Mouse (Mus musculus): ENCODE measurements around the gene Sorbs1.

The Sorbs1 gene

GRCm38 (mm10) chr19:40512500-40513421 lies 818 bp downstream of the Sorbs1 start:
- DNase-seq (ENCODE audit: extremely low spot score, low spot score) = peak; percentile 70

DNA sequence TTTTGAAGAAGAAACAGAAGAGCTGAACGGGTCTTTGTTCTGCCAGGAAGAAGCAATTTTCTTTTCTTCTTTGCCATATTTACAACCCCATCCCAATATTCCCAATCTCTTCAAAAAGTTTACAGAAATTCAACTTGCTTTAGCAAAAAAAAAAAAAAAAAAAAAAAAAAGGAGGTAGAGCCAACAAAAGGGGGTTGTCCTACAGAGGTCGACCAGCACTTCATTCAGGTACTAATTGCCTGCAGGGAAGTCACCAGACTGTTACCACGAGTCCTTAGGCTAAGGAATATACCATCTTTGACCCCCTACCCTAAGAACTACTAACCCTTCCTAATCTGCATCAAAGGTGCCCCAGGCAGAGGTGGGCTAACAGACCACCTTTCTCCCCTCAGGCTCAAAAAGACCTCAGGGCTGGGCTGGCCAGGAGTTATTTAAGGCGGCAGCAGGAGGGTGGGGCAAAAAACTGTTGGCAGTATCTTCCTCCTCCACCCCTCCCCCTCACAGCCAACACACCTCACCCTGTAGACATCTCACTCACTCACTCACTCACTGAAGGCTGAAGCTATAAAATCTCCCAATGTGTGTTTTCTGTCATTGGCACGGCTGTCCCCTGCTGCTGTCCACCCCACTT lies 1.8 kb downstream of the Sorbs1 start:
- DNase-seq (ENCODE audit: extremely low spot score, low spot score) = no peak

DNA sequence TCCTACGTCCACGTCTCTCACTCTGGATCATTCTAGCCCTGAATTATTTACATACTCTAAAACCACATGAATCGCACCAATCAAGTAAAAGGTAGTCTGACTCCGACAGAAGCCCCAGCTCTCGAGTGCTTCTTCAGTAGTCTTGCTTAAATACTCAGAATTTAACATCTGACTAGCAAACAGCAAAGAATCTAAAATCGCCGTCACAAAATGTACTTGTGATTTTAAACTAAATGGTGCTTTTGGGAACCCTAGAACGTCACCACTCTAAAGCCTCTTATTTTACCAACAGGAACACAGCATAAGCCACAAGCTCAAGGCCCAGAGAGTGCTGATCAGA lies 2.5 kb downstream of the Sorbs1 start:
- no peak for DNase-seq (ENCODE audit: extremely low spot score, low spot score)

GRCm38 (mm10) chr19:40510387-40511099 lies 3.0 kb downstream of the Sorbs1 start:
- no peak for DNase-seq (ENCODE audit: extremely low spot score, low spot score)

GRCm38 (mm10) chr19:40509274-40509673 lies 4.3 kb downstream of the Sorbs1 start:
- DNase-seq (ENCODE audit: extremely low spot score, low spot score) = no peak

DNA sequence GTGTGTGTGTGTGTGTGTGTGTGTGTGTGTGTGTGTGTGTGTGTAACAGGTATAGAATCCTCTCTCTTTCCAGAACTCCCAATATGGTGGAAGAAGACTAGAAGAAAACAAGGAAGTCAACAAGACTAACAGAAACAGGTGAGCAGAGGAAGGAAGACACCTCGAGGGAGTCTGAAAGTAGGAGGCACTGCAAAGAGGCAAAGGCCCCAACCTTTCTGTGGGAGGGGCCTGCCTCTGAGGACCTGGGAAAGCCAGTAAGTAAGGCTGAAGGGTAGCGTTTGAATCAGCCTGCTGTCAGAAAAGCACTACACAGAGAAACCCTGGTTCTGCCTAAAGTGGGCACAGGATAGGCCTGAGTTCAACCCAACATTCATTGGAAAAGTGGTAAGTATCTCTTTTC lies 4.7 kb downstream of the Sorbs1 start:
- no peak for DNase-seq (ENCODE audit: extremely low spot score, low spot score)

- DNase-seq (ENCODE audit: extremely low spot score, low spot score) = no peak
Measured at GRCm38 (mm10) chr19:40506965-40507364, 6.6 kb downstream of the Sorbs1 start.

- no peak for DNase-seq (ENCODE audit: extremely low spot score, low spot score)
Measured at GRCm38 (mm10) chr19:40504336-40504735, 9.2 kb downstream of the Sorbs1 start.

GRCm38 (mm10) chr19:40499940-40500737 lies 13.4 kb downstream of the Sorbs1 start:
- no peak for DNase-seq (ENCODE audit: extremely low spot score, low spot score)

- DNase-seq (ENCODE audit: extremely low spot score, low spot score) = no peak
Measured at GRCm38 (mm10) chr19:40499141-40499540, 14.4 kb downstream of the Sorbs1 start.

GRCm38 (mm10) chr19:40498162-40498725 lies 15.3 kb downstream of the Sorbs1 start:
- DNase-seq (ENCODE audit: extremely low spot score, low spot score) = no peak

DNA sequence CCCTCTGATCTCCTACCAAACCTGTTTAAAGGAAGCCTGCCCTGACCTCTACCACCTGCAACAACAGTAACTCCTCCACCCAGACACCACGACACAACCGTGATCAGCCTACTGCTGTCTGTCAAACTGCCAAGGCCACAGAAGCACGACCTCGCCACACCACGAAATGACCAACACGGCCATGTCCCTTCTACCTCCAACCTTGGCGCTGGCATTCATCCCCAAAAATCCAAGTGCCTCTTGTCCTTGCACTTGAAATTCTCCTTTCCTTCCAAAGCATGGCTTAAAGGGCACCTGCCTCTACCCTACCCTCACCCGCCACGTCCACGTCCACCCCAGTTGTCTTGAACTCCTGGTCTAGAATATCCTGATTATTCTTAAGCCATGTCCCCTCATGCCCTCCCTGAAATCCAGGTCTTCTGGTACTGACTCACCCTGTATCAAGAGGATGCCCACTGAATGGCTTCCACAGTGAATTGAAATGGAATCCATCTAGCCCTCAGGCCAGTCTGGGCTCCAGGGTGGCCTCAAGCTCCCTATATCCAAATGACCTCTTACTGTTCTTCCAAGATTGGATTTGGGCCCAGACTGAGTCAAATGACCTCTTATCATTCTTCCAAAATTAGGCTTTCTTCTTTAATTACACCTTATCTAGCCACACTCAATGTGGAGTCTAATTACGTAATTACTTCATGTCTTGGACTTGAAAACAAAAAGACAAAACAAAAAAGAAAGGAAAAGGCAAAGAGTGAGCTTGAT lies 16.9 kb downstream of the Sorbs1 start:
- no peak for DNase-seq (ENCODE audit: extremely low spot score, low spot score)

DNA sequence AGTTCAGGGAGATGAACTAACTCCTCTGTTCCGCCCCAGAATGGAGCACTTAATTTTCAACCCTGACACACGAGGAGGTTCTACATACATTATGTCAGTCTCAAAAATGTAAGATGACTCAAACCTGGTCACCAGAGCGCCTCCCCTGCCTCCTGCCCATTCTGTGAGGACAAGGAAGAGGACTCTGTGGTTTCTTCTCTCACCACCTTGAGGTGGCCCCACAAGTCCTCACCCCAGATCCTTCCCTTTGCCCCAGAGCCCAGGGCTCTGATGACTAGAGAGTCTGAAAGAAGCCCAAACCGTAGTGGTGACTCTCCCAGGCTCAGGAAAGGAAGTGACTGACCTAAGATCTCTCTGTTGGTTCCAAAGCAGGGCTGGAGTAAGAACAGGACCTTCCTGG lies 17.5 kb downstream of the Sorbs1 start:
- DNase-seq (ENCODE audit: extremely low spot score, low spot score) = no peak

- DNase-seq (ENCODE audit: extremely low spot score, low spot score) = no peak
Measured at GRCm38 (mm10) chr19:40492902-40493301, 20.7 kb downstream of the Sorbs1 start.

DNA sequence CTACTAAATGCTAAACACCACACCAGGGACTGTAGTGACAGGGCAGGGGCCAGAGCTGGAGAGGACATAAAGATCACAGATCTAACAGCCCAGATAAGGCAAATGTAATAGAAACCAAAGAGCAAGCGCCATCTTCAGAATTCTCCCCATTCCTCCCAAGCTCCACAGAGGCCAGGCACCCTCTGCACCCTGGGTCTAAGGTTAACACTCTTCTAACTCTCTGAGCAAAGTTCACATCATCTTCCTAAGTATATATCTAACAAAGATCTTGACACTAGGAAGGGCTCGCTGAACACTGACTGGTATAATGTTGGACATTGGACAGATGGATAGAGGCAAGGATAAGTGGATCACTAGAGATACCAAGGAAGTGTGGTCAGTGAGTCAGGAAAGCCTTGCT lies 22.1 kb downstream of the Sorbs1 start:
- no peak for DNase-seq (ENCODE audit: extremely low spot score, low spot score)

GRCm38 (mm10) chr19:40490765-40491164 lies 22.8 kb downstream of the Sorbs1 start:
- no peak for DNase-seq (ENCODE audit: extremely low spot score, low spot score)

DNA sequence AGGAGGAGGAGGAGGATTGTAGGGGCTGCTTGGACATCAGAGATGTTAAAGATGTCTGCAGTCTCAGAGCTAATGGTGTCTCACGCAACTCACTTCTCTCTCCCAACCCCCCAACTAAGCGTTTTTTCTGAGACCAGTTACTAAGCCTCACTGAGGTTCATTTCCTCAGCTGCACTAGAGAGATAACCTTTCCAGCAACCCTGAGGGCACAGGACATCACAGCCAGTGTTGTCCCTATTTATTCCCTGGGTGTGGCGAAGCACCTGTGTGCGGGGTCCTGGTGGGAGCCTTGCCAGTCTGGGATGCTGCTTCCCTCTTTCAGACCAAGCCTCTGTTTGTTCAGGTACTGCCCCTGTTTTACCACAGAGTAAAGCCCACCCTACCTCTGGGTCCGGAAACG lies 23.9 kb downstream of the Sorbs1 start:
- DNase-seq (ENCODE audit: extremely low spot score, low spot score) = no peak

DNA sequence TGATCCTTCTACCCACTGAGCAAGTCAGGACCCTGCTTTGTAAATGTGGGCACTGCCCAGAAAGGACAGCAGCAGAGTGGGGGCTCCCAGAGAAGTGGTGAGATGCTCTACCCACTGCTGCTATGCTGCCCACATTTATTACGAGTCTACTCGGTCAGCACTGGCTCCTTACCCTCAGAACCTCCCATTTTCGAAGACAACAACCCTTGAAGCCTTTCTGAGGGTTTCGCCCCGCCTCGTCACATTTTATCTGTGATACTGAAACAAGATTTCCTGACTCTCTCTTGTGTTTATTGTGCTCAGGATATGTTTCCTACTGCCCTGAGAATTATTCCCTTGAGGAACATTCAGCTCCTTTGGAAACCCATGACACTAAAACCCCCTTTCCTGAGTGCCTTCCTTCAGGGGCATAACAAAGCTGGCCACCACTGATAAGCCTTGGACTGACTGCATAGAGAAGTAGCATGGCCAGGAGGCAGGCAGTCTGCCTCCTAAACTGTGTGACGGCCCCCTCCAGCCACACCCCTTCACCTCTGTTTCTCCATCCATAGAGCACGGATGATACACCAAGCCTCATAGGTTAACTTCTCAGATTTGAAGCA lies 24.6 kb downstream of the Sorbs1 start:
- no peak for DNase-seq (ENCODE audit: extremely low spot score, low spot score)

GRCm38 (mm10) chr19:40487561-40487960 lies 26.0 kb downstream of the Sorbs1 start:
- no peak for DNase-seq (ENCODE audit: extremely low spot score, low spot score)

DNA sequence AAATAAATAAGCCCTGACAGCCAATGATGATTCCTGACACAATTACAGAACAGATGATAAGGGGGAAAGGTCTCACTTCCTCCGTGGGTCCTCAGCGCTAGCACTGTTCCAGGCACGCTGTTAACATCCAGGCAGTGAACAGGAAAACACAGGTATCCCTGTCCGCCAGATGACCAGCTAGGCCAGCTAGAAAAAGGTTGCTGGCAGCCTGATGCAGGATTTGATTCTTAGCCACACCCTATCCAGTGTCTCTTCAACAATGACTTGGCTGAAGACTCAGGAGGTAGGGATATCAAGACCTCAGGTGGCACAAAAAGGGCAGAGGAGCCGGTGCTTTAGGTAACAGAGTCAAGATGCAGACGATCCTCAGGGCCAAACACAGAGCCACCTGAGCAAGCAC lies 32.5 kb downstream of the Sorbs1 start:
- no peak for DNase-seq (ENCODE audit: extremely low spot score, low spot score)
